Mouse (Mus musculus) cortical plate, adult 2 months (tissue): Measurements from ENCODE around the gene Zfand3.

ENCODE experiments used
- CTCF ChIP-seq: fragments of 200-500 bp; IDR thresholded peaks from 2 replicates; pipeline ENCODE4 v1.5.1; 2011; ENCODE audit warnings: mild to moderate bottlenecking, control low read depth, low read length; ENCODE audit not compliant: insufficient read depth; ENCODE audit errors: extremely low read depth
- POLR2A ChIP-seq: fragments of 200-500 bp; IDR thresholded peaks from 2 replicates; pipeline ENCODE4 v1.6.1; 2011; ENCODE audit warnings: mild to moderate bottlenecking, low read length, control low read depth; ENCODE audit not compliant: insufficient read depth; ENCODE audit errors: extremely low read depth

DNA sequence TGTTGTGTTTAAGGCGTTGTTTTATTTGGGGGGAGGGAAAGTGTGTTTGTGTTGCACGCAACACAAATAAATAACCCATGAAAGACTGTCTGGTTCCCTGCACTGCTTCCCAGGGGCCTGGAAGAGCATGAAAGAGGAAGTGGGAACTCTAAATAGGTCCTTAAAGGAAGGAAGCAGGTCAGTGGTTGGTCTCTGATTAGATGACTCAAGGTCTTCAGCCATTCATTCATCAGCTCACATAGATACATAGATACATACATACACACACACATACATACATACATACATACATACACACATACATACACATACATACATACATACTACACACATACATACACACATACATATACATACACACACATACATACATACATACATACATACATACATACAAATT is 13.7 kb upstream of the Zfand3 start:
- TF ChIP-seq POLR2A = no peak
- TF ChIP-seq CTCF = no peak
